Mouse (Mus musculus) heart, postnatal 10 days (tissue): ENCODE measurements around the gene Tmem238l. TPM values are rescaled to one million over a fixed set of nuclear protein-coding genes. Genes with fewer than 3 reads are reported as not detected.

Source experiments
- total RNA-seq, 2 experiments: library from RNA; stranded (reverse); gene quantifications; 2 replicates each; pipeline ENCODE4 v1.2.3; 2021

Gene Tmem238l
- total RNA-seq, 2 experiments from 2014 or later, result 0.34 to 0.55 TPM

Other genes with a start within 250 kb of the Tmem238l start
- 10 to 100 TPM; 23.7 to 29.9 TPM for gene Pirt, start 44.7 kb upstream of the Tmem238l start, total RNA-seq
- 1 to 10 TPM; 1.4 to 1.8 TPM for gene Tmem220, start 68.5 kb downstream of the Tmem238l start, total RNA-seq
- 10 to 100 TPM; 14.5 to 15.8 TPM for gene Adprm, start 96.0 kb downstream of the Tmem238l start, total RNA-seq
- gene Sco1, start 96.0 kb downstream of the Tmem238l start, total RNA-seq, result 10 to 100 TPM; 17.8 to 19.2 TPM
- gene Myh3, start 121.7 kb downstream of the Tmem238l start, total RNA-seq, result under 1 TPM in 1 of 2 experiments, not detected in 1; 0.05 TPM
- not detected for gene Myh2, start 214.4 kb downstream of the Tmem238l start, total RNA-seq
- under 1 TPM in 1 of 2 experiments, not detected in 1; 0.52 TPM for gene Myh1, start 243.4 kb downstream of the Tmem238l start, total RNA-seq